16 mouse cellular contexts compared by ENCODE assay signal in the genomic region with DNA sequence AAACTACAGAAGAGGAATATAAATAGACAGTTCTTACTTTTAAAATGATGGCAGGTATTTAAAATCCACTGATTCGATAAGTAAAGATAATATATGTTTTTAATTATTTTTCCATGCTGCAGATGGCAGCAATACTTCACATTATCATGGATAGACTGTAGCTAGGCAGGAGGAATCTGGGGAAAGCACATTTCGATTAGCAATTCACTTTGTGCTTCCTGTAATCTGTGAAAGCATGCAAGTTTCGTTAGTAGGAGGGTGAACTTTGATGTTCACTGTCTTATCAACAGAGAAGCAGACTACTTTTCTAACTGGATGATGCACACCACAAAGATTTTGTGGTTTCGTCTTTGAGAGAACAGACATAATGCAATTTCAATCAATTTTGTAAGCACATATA. TPM values are rescaled to one million over a fixed set of nuclear protein-coding genes. Genes with fewer than 3 reads are reported as not detected.
A peak's percentile ranks its signal among the peaks of the same experiment; 100 is the strongest.
DNase-seq lines count a peak whose midpoint lies in the region; TF ChIP-seq lines count a peak whose summit lies in the region.
"Had no signal": no experiment of that assay in that cellular context is flagged by ENCODE, and none has a peak within 500 bp of the region (broad histone marks: within the 10 kb centered on the region; RNA-seq: fewer than 3 reads in every experiment).

No protein-coding gene starts in this region.

- TF ChIP-seq CTCF in gastrocnemius, adult 2 months (IDR thresholded peaks at IDR 0.05) = peak; percentile 34; the same call in 1 of the 2 replicates
- peak; percentile 30; the same call in 1 of the 2 replicates for TF ChIP-seq CTCF in liver, adult 2 months (IDR thresholded peaks at IDR 0.05; ENCODE audit: low read depth, low read length)
- no peak for TF ChIP-seq CTCF in cerebellum, adult 2 months (IDR thresholded peaks at IDR 0.05; ENCODE audit: borderline replicate concordance, insufficient read depth, low read depth, low read length)

- no peaks in the 10 kb centered on the region for H3K79me2 ChIP-seq in liver, adult 2 months (ENCODE audit: control insufficient read depth, insufficient read depth, low read length)

- intact Hi-C loops in gastrocnemius, adult 2 months (cut with DNase I) = loop anchor here (5.0 to 10.0 kb wide), 3 partner anchors 157 to 660 kb away; no protein-coding TSS in a partner anchor

- no peaks in the 10 kb centered on the region for H3K4me1 ChIP-seq in liver, adult 2 months (ENCODE audit: control insufficient read depth, insufficient read depth, low read length)
- H3K4me1 ChIP-seq in cerebellum, adult 2 months (ENCODE audit: control insufficient read depth, insufficient read depth, low read length) = no peaks in the 10 kb centered on the region
- H3K4me1 ChIP-seq: hindbrain, embryonic 12.5 days; stomach, embryonic 15.5 days had no signal

- TF ChIP-seq POLR2A in liver, adult 2 months (IDR thresholded peaks at IDR 0.05; ENCODE audit: extremely low read depth, insufficient read depth, low read length) = no peak
- TF ChIP-seq POLR2A in cerebellum, adult 2 months (IDR thresholded peaks at IDR 0.05; ENCODE audit: borderline replicate concordance, insufficient read depth, low read length) = no peak

- no peak overlapping the region for H3K9ac ChIP-seq in liver, adult 2 months (ENCODE audit: low read depth, low read length)
- H3K9ac ChIP-seq: hindbrain, embryonic 12.5 days; stomach, embryonic 15.5 days had no signal

- no peaks in the 10 kb centered on the region for H3K36me3 ChIP-seq in liver, adult 2 months (ENCODE audit: control insufficient read depth, insufficient read depth, low read length)
- H3K36me3 ChIP-seq: hindbrain, embryonic 12.5 days; stomach, embryonic 15.5 days had no signal

- H3K4me3 ChIP-seq in gastrocnemius, adult 2 months = no peak overlapping the region
- H3K4me3 ChIP-seq in liver, adult 2 months (ENCODE audit: insufficient read depth, low read depth, low read length) = no peak overlapping the region
- H3K4me3 ChIP-seq in cerebellum, adult 2 months (replicated peaks; ENCODE audit: insufficient read depth, low read depth, low read length) = no peak overlapping the region
- H3K4me3 ChIP-seq: erythroblast, embryonic 14.5 days; hindbrain, embryonic 12.5 days; stomach, embryonic 15.5 days had no signal

- WGBS in liver, adult 2 months = 43% methylated on average over 4 of the region's 4 CpGs
- WGBS in cerebellum, adult 2 months = 57% methylated on average over 4 of the region's 4 CpGs

- H3K27me3 ChIP-seq in liver, adult 2 months (ENCODE audit: control insufficient read depth, insufficient read depth, low read length) = no peaks in the 10 kb centered on the region
- H3K27me3 ChIP-seq in cerebellum, adult 2 months (ENCODE audit: control insufficient read depth, insufficient read depth, low read length) = no peaks in the 10 kb centered on the region
- H3K27me3 ChIP-seq: hindbrain, embryonic 12.5 days; stomach, embryonic 15.5 days had no signal

- no peak overlapping the region for H3K27ac ChIP-seq in gastrocnemius, adult 2 months
- H3K27ac ChIP-seq in liver, adult 2 months (replicated peaks; ENCODE audit: insufficient read depth, low read depth, low read length) = no peak overlapping the region
- no peak overlapping the region for H3K27ac ChIP-seq in cerebellum, adult 2 months (ENCODE audit: insufficient read depth, low read length)
- H3K27ac ChIP-seq: hindbrain, embryonic 12.5 days; stomach, embryonic 15.5 days had no signal

- DNase-seq in gastrocnemius, adult 2 months = no peak
- no peak for DNase-seq in gastrocnemius, postnatal 4 days (ENCODE audit: low spot score in 2 of 2)
- peak; percentile 47 for DNase-seq in liver, adult 2 months (ENCODE audit: extremely low read depth, low read depth, low spot score)
- no peak for DNase-seq in liver
- DNase-seq in Muller cell, postnatal 12 days (ENCODE audit: inconsistent ontology term) = peak; percentile 18
- peak; percentile 16 for DNase-seq in lung, postnatal 36 days
- no peak for DNase-seq in cerebellum, adult 2 months
- DNase-seq in neural tube, embryonic 10.5 days (ENCODE audit: extremely low spot score, low spot score) = no peak
- DNase-seq: adrenal gland, postnatal 10 days; cerebellum, postnatal 10 days; layer of hippocampus, postnatal 36 days had no signal

RNA-seq across cellular contexts. Expression of a gene that starts 24.7 kb away (rescaled TPM):
- not detected for total RNA-seq in gastrocnemius, adult 2 months (2021)
- not detected for total RNA-seq in gastrocnemius, postnatal 4 days (2021)
- total RNA-seq in liver, adult 2 months (2014; rRNA removed) = not detected in 2 replicates
- not detected in 2 replicates for polyA plus RNA-seq in liver, adult 2 months (2012; rRNA removed)
- polyA plus RNA-seq in cerebellum, adult 2 months (2012; rRNA removed) = 0.28 and 0.32 TPM in 2 replicates
- total RNA-seq: adrenal gland, postnatal 10 days; heart, adult 18-20 months; layer of hippocampus, postnatal 36 days; monocyte, adult 5-6 weeks had no signal
- polyA plus RNA-seq: erythroblast, embryonic 14.5 days; hindbrain, embryonic 12.5 days; stomach, embryonic 15.5 days had no signal

RNA-seq across cellular contexts. Expression of a gene that starts 32.1 kb away (rescaled TPM):
- 1 to 10 TPM in 1 of 2 experiments, under 1 TPM in 1; 0.51 to 1.3 TPM for total RNA-seq in gastrocnemius, adult 2 months (2021)
- 1 to 10 TPM; 2.5 to 3.1 TPM for total RNA-seq in gastrocnemius, postnatal 4 days (2021)
- total RNA-seq in liver, adult 2 months (2014; rRNA removed) = 13.5 and 18.3 TPM in 2 replicates
- polyA plus RNA-seq in liver, adult 2 months (2012; rRNA removed) = 7.1 and 9.9 TPM in 2 replicates
- polyA plus RNA-seq in cerebellum, adult 2 months (2012; rRNA removed) = 6.0 and 6.8 TPM in 2 replicates

RNA-seq across cellular contexts. Expression of a gene that starts 57.9 kb away (rescaled TPM):
- 1 to 10 TPM in 1 of 2 experiments, under 1 TPM in 1; 0.84 to 2.1 TPM for total RNA-seq in gastrocnemius, adult 2 months (2021)
- 1 to 10 TPM; 1.3 TPM for total RNA-seq in gastrocnemius, postnatal 4 days (2021)
- total RNA-seq in liver, adult 2 months (2014; rRNA removed) = 27.4 and 51.6 TPM in 2 replicates
- 13.6 and 13.9 TPM in 2 replicates for polyA plus RNA-seq in liver, adult 2 months (2012; rRNA removed)
- polyA plus RNA-seq in cerebellum, adult 2 months (2012; rRNA removed) = 4.0 and 4.4 TPM in 2 replicates
- total RNA-seq: monocyte, adult 5-6 weeks had no signal
- polyA plus RNA-seq: erythroblast, embryonic 14.5 days had no signal

Comparison
In these comparisons a context has a peak if more than half of its experiments do, and no peak if none do; other contexts are left out.
1. DNase-seq: peak in liver, adult 2 months (single experiment), Muller cell, postnatal 12 days (single experiment) and lung, postnatal 36 days (single experiment); none in gastrocnemius, adult 2 months (single experiment), gastrocnemius, postnatal 4 days (0 of 2), liver (single experiment), cerebellum, adult 2 months (0 of 2) and neural tube, embryonic 10.5 days (single experiment).